Mouse (Mus musculus): ENCODE data around the gene Ntn3.

The Ntn3 gene

DNA sequence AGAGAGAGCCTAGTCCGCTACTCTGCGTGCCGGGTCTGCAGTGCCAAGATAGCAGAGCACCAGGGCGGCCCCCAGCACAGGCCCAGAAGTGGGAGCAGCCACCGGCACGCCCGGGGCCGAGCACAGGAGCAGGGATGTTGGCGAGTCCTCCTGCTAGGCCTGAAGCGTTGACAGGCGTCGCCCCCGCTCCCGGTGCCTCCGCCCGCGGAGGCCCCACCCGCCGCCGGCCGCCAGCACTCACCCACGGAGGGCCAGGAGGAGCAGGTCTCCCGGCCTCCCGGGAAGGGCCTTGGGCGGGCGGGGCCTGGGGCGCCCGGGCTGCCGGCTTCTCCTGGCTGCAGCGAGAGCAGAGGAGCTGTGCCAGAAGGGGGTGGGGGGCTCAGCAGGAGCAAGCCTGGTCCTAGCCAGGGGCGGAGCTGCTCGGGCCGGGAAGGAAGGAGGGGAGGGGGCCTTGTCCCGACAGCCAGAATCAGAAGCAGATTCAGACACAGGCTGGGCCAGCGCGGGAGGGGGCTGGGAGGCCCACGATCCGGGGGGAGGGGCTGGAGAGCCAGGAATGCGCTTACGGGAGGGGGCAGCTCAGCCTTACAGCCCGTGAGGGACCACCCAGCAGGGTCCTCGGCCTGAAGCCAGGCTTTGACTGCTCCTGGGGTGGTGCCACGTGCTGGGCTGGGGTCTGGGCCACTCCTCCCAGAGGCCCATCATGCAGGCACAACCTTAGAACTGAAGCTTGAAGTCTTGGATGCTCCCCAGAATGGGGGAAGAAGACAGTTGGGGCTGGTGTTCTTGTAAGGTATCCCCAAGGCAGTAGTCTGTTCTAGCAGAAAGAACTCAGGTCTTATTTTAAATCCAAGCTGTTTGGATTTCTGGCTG is at the start of gene Ntn3:
Gene Ntn3, minus strand, starts transcription at position 489 of the 873 bp plus-strand sequence.
- no peak for DNase-seq

GRCm38 (mm10) chr17:24258981-24259380 is 49.6 kb upstream of the Ntn3 start:
- no peak for DNase-seq

GRCm38 (mm10) chr17:24252329-24252728 is 43.0 kb upstream of the Ntn3 start:
- DNase-seq = no peak

- DNase-seq = peak; percentile 95
Observed at GRCm38 (mm10) chr17:24251320-24252069, 42.2 kb upstream of the Ntn3 start, which contains the start of gene Ccnf. Gene Ccnf (minus strand): TSS chr17:24251484.

- no peak for DNase-seq
Observed at GRCm38 (mm10) chr17:24250988-24251319, 41.6 kb upstream of the Ntn3 start.

- DNase-seq = no peak
Observed at GRCm38 (mm10) chr17:24248641-24249040, 39.3 kb upstream of the Ntn3 start.

GRCm38 (mm10) chr17:24244061-24244460 is 34.7 kb upstream of the Ntn3 start:
- no peak for DNase-seq

- DNase-seq = no peak
Observed at GRCm38 (mm10) chr17:24243311-24243969, 34.1 kb upstream of the Ntn3 start.

- DNase-seq = peak; percentile 54
Observed at GRCm38 (mm10) chr17:24236921-24237320, 27.6 kb upstream of the Ntn3 start.

DNA sequence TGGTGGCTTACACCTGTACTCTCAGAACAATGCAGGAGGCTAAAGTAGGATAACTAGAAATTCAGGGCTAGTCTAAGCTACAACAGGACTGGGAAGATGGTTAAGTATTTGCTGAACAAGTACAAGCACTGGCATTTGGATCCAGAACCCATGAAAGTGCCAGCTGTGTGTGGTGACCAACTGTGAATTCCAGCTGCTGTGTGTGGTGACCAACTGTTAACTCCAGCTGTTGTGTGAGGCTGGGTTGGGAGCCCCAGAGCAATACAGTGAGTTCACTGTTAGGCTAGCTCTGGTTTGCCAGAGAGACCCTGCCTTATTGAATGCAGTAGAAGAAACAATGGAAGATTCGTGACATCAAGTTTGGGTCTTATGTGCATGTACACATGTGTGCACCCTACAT is 27.1 kb upstream of the Ntn3 start:
- no peak for DNase-seq

- DNase-seq = no peak
Observed at GRCm38 (mm10) chr17:24227941-24228340, 18.6 kb upstream of the Ntn3 start.

DNA sequence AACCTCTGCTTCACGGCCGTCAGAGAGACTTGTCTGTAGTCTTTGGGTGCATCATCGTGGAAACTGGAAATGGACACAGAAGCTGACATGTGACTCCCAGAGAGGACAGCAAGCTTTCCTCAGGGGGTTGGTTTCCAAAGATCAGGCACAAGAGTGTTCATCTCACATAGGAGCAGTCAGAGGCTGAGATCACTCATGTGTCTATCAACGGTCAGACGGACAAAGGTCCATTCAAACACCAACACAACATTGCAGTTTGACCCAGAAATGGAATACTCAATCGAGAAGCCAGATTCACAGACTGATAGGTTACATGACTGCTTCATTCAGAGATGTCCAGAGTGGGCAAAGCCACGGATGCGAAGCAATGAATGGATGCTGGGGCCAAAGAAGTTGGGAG is 17.4 kb upstream of the Ntn3 start:
- no peak for DNase-seq

- DNase-seq = no peak
Observed at GRCm38 (mm10) chr17:24225851-24226250, 16.5 kb upstream of the Ntn3 start.

- no peak for DNase-seq
Observed at GRCm38 (mm10) chr17:24224741-24225140, 15.4 kb upstream of the Ntn3 start.

DNA sequence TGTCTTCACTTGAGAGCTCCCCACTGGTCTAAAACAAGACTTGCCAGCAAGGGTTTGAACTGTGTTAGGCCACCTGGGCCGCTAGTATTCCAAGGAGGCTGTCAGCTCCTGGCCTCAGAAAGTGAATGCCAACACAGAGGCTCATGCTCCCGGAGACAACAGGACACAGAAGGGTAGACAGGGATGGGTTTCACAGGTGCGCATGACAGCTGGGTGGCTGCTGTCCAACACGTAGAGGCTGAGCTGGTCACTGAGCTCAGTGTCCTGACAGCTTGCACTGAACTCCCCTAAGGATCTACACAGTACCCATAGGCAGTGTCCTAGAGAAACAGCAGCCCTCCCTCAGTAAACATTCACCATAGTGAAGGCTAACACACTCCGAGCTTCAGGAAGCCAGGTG is 14.2 kb upstream of the Ntn3 start:
- DNase-seq = no peak

DNA sequence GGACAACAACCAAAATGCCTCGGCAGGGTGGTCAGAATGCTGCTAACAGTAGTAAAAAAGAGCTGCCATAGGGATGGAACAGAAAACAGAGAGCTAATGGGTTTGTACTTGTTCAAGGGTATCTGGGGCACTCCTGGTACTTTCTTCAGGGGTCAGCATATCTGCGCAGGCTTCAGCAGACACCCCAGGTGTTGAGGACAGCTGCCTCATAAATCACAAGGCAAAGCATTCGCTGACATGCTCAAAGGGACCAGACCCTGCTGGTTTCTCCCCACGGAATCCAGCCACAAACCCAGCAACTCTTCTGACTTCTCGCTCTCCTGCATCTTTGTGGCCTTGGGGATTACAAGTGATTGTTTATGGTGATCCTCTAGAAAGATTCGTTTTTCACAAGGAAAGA is 13.3 kb upstream of the Ntn3 start:
- no peak for DNase-seq

GRCm38 (mm10) chr17:24220435-24221411 is 11.4 kb upstream of the Ntn3 start, which contains the start of gene Tedc2:
Gene Tedc2 (minus strand): TSS chr17:24220851.
- DNase-seq = peak; percentile 95

- DNase-seq = no peak
Observed at GRCm38 (mm10) chr17:24216836-24217235, 7.5 kb upstream of the Ntn3 start.

DNA sequence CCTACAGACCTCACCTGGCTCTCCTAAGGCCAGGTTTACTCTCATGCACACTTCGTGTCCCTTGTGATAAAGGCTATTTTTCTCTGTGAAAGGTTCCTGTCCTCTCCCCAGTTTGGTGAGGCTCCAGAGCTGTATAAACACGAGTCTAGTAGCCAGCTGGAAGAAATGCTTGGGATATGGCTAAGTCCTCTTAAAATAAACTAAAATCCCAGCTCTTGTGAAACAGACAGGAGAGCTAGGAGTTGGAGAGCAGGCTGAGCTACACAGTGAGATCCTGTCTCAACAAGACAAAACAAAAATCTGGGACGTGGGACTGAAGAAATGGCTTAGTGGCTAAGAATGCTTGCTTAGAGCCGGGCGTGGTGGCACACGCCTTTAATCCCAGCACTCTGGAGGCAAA is 3.9 kb upstream of the Ntn3 start:
- no peak for DNase-seq

GRCm38 (mm10) chr17:24212441-24213018 is 3.2 kb upstream of the Ntn3 start:
- no peak for DNase-seq

- peak; percentile 78 for DNase-seq
Observed at GRCm38 (mm10) chr17:24211631-24212440, 2.5 kb upstream of the Ntn3 start.

All from cerebellum, adult 8-10 months (tissue).